Mouse (Mus musculus): Measurements from ENCODE around the gene Fmod. TPM values are rescaled to one million over a fixed set of nuclear protein-coding genes. Genes with fewer than 3 reads are reported as not detected.

Gene Fmod
- polyA plus RNA-seq, 1 experiment = not detected

DNA sequence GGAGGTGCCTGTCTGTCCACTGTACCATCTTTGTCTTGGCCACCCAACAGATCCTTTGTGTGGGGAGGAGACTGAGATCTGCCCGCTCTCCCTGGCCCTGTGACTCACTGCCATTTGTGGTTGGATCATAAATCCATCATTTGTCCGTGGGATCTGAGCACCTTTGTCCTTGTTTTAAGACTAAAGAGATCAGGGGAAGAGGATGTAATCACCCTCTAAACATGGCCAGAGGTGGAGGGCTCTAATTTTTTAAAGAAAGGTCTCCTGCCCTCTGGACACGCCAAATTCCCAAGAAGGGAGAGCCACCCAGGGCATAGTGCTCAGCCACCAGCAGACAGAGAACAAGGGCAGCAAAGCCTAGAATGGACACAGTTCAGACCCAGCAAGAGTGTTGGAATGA lies 54.8 kb downstream of the Fmod start:
- Histone ChIP-seq H3K4me1 (ENCODE audit: control insufficient read depth, insufficient read depth, low read length) (peaks cover 15% of the 10 kb centered on the region), H3K4me3 (replicated peaks; ENCODE audit: control insufficient read depth, low read depth, low read length) (no peak overlapping the region), H3K27ac (ENCODE audit: control insufficient read depth, insufficient read depth, low read depth, low read length, poor library complexity) (no peak overlapping the region)
- TF ChIP-seq CTCF (IDR thresholded peaks at IDR 0.05; ENCODE audit: control insufficient read depth, insufficient read depth, low read length) (no peak), POLR2A (IDR thresholded peaks at IDR 0.05; ENCODE audit: borderline replicate concordance, control insufficient read depth, low read depth, low read length) (no peak)
- WGBS = 80% methylated on average over 3 of the region's 3 CpGs

DNA sequence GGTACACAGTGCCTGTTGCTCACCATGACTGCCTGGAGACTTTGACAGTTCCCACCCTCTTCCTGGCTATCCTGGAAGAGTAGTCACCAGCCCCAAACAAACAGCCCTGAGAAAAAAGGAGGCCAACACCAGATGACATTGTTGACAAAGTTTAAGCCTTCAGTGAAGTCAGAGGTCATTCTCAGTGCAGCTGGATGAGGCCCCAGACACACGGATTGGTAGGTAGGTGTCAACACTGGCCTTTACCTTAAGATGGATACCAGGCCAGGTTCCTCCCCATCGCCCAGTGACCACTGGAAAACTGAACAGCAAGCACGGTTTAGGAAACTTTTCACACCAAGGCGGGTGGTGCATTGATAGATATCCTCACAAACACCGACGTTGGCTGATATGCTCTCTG lies 55.3 kb downstream of the Fmod start:
- Histone ChIP-seq H3K4me3 (replicated peaks; ENCODE audit: control insufficient read depth, low read depth, low read length) (no peak overlapping the region), H3K27ac (ENCODE audit: control insufficient read depth, insufficient read depth, low read depth, low read length, poor library complexity) (peak overlapping the region; percentile 97), H3K4me1 (ENCODE audit: control insufficient read depth, insufficient read depth, low read length) (peaks cover 17% of the 10 kb centered on the region)
- TF ChIP-seq POLR2A (IDR thresholded peaks at IDR 0.05; ENCODE audit: borderline replicate concordance, control insufficient read depth, low read depth, low read length) (no peak), CTCF (IDR thresholded peaks at IDR 0.05; ENCODE audit: control insufficient read depth, insufficient read depth, low read length) (no peak)
- WGBS = 39% methylated on average over 6 of the region's 6 CpGs

DNA sequence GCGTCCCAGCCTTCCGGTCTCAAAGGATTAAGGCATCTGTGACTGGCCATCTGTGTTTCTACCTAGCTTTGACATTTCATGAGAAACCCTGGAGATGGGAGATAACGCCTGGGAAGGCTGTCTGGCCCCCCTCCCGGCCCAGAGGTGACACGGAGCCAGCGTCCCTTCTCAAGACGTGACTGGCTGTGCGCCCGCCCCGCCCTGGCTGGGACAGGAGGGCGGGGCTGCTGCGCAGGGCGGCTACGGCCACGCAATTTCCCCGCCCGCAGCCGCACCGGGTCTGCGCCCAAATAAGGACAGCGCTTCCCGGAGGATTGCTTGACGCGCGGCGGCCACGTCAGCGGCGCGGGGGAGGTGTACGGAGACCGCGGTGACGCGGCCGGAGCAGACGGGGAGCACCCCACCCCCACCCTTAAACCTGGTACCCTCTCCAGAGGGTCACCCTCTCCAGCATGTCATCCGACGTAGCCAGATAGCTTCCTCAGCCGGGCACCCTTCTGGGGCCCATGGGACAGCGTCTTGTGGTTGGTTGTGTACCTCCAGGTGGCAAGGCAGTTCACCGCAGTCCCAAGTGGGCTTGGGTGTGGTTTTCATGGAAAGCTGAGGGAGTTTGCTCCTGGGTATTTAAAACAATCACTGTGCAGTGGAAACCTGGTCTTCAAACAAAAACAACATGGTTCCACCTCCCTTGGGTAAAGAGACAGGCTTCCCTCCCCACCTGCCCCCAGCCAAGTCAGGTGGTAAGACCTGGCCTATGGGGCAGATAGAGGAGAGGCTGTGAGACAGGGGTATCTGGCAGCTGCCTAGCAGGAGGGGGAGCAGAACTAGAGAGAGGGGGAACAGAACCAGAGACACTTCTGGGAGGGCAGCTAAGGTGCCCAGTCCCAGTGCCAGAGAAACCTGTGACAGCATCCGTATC lies 56.1 kb downstream of the Fmod start:
- WGBS = 1% methylated on average over 43 of the region's 43 CpGs
- peak overlapping the region; percentile 97 for H3K27ac ChIP-seq (ENCODE audit: control insufficient read depth, insufficient read depth, low read depth, low read length, poor library complexity)
- peaks cover 22% of the 10 kb centered on the region for H3K4me1 ChIP-seq (ENCODE audit: control insufficient read depth, insufficient read depth, low read length)
- TF ChIP-seq CTCF (IDR thresholded peaks at IDR 0.05; ENCODE audit: control insufficient read depth, insufficient read depth, low read length) (no peak), POLR2A (IDR thresholded peaks at IDR 0.05; ENCODE audit: borderline replicate concordance, control insufficient read depth, low read depth, low read length) (peak; percentile 83)
- peak overlapping the region; percentile 68 for H3K4me3 ChIP-seq (replicated peaks; ENCODE audit: control insufficient read depth, low read depth, low read length)

DNA sequence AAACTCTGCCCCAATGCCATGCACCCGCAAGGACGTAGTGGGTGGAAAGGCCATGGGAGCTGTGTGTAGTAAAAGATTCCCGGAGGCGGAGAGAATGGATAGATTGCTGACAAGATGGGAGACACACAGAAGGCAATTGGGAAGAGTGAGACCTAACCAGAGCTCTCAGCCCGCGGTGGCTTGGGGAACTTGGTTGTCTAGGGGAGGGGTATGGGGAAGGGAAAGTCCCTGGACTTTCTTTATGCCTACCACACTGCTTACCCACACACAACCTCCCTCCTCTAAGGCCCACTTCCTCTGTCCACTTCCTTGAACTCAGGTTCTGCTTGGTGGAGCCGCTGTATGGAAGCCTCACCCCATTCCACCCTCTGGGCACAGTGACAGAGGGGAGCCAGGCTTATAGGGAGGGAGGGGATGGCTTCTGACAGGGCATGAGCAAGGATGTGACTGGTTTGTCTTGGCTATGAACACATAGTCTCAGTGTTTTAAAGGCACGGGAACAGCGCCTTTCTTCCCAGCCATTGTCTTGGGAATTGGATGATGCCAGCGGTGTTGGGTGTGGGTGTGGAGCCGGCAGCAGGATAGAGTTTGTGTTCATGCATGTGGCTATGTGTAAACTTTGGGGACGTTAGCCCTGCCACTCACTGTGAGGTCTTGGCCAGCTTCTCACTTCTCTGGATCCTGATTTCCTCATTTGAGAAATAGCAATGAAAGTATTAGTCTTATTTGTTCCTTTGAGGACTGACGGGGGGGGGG lies 56.9 kb downstream of the Fmod start:
- peaks cover 23% of the 10 kb centered on the region for H3K4me1 ChIP-seq (ENCODE audit: control insufficient read depth, insufficient read depth, low read length)
- H3K27ac ChIP-seq (ENCODE audit: control insufficient read depth, insufficient read depth, low read depth, low read length, poor library complexity) = peak overlapping the region; percentile 97
- WGBS = 21% methylated on average over 13 of the region's 13 CpGs
- TF ChIP-seq POLR2A (IDR thresholded peaks at IDR 0.05; ENCODE audit: borderline replicate concordance, control insufficient read depth, low read depth, low read length) (no peak), CTCF (IDR thresholded peaks at IDR 0.05; ENCODE audit: control insufficient read depth, insufficient read depth, low read length) (no peak)
- H3K4me3 ChIP-seq (replicated peaks; ENCODE audit: control insufficient read depth, low read depth, low read length) = peak overlapping the region; percentile 68

DNA sequence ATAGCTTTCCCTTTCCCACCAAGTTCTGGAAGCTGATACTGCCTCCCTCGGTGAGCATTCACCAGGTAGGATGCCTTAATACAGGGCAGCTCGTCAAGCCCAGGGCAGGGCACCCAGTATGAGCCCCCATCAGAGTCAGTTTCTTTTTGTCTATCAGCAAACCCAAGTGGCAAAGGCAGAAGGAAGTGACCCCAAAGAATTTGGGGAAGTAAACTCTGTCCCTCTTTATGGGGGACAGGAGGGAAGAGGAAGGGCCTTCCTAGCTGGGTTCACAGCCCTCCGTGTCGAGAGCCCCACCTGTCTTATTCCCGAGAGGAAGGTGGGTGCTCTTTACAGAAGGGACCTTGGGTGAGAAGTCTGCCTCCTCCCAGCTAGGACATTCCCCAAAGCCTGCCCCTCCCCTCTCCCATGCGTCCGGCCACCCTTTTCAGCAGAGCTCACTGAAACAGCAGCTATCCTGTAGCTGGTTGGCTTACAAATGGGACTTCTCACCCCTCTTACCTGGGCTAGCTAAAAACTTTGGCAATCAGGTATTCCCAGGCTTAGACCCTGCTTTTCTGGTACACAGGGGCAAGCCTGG lies 58.1 kb downstream of the Fmod start:
- 9% methylated on average over 7 of the region's 7 CpGs for WGBS
- TF ChIP-seq CTCF (IDR thresholded peaks at IDR 0.05; ENCODE audit: control insufficient read depth, insufficient read depth, low read length) (no peak), POLR2A (IDR thresholded peaks at IDR 0.05; ENCODE audit: borderline replicate concordance, control insufficient read depth, low read depth, low read length) (no peak)

DNA sequence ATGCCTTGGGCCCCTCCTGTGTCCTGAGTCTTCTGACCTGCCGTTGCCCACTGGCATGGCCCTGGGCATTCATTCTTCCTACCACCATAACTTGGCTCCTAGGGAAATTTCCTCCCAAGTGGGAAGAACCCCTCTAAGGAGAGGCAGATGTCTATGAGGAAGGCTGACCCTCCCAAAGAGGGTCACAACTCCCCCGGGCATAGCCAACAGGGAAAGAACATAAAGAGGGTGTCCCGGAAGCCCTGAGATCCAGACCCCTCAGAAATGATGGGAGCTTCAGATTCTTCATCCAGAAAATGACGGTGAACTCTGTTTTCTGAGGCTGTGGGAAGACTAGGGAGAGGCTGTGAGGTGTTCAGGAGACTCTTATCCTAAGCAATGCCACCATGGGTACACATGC lies 58.7 kb downstream of the Fmod start:
- 83% methylated on average over 4 of the region's 4 CpGs for WGBS
- TF ChIP-seq POLR2A (IDR thresholded peaks at IDR 0.05; ENCODE audit: borderline replicate concordance, control insufficient read depth, low read depth, low read length) = no peak
- no peak for TF ChIP-seq CTCF (IDR thresholded peaks at IDR 0.05; ENCODE audit: control insufficient read depth, insufficient read depth, low read length)
- Histone ChIP-seq H3K4me3 (replicated peaks; ENCODE audit: control insufficient read depth, low read depth, low read length) (no peak overlapping the region), H3K27ac (ENCODE audit: control insufficient read depth, insufficient read depth, low read depth, low read length, poor library complexity) (peak overlapping the region; percentile 82; the same call in 1 of the 2 replicates), H3K4me1 (ENCODE audit: control insufficient read depth, insufficient read depth, low read length) (peaks cover 23% of the 10 kb centered on the region)

More for the DNA sequence above, 58.1 kb downstream of the Fmod start:
- Histone ChIP-seq H3K27ac (ENCODE audit: control insufficient read depth, insufficient read depth, low read depth, low read length, poor library complexity) (peak overlapping the region; percentile 82), H3K4me1 (ENCODE audit: control insufficient read depth, insufficient read depth, low read length) (peaks cover 23% of the 10 kb centered on the region), H3K4me3 (replicated peaks; ENCODE audit: control insufficient read depth, low read depth, low read length) (no peak overlapping the region)

DNA sequence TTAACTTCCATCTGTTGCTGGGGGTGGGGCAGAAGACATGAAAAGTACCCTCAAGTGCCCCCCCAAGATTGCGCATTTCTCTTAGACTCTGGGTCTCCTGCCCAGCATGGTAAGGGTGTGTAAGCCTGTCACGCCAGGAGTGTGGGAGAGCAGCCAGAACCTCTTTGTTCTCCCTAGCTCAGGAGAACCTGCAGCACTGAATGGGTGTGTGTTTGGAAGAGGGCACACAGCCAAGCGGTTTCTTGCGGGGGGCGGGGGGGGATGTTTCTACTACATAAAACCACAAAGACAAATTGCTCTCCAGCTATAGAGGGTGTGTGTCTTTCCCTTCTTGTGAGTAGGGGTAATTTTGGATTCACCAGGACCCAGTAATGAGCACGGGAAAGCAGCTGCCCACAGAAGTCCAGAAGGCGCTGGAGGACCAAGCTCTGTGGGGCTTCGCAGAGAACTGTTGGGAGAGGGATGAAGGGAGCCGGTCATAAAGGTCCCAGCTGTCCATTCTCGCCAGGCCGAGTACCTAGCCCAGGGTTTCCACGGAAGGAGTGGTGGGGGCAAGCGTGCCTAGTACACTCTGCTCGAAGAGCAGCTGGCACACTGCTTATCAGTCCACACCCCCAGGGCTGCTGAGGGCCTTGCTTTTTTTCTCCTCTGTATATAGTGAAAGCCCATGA lies 59.3 kb downstream of the Fmod start:
- H3K4me1 ChIP-seq (ENCODE audit: control insufficient read depth, insufficient read depth, low read length) = peaks cover 22% of the 10 kb centered on the region
- peak overlapping the region; percentile 8; the same call in 1 of the 2 replicates for H3K27ac ChIP-seq (ENCODE audit: control insufficient read depth, insufficient read depth, low read depth, low read length, poor library complexity)
- 25% methylated on average over 14 of the region's 14 CpGs for WGBS
- H3K4me3 ChIP-seq (replicated peaks; ENCODE audit: control insufficient read depth, low read depth, low read length) = no peak overlapping the region
- TF ChIP-seq CTCF (IDR thresholded peaks at IDR 0.05; ENCODE audit: control insufficient read depth, insufficient read depth, low read length) = no peak
- TF ChIP-seq POLR2A (IDR thresholded peaks at IDR 0.05; ENCODE audit: borderline replicate concordance, control insufficient read depth, low read depth, low read length) = no peak

Data from bone marrow, adult 2 months (tissue).